Mouse (Mus musculus): ENCODE results near the gene Itgad. TPM values are rescaled to one million over a fixed set of nuclear protein-coding genes. Genes with fewer than 3 reads are reported as not detected.

Gene Itgad
- polyA plus RNA-seq, 1 experiment from 2014 or later, result not detected

DNA sequence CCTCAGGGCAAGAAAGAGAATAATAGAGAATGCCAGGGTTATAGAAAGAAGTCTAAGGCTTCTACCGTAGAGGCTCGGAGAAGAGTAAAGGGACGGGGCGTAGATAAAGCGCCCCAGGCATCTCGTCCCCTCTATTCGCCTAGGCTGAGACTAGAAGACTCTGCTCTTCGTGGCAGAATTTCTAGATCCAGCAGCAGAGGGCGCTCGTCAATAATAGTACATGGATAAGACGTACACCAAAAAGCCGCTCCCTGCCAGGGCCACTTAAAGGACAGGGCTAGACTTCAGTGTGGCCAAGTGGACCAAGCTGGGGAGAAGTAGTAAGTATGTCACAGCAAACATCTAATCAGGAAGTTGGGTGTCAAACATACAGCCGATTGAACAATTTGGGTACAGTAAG, 93.3 kb downstream of the Itgad start:
- peaks cover 34% of the 10 kb centered on the region for H3K36me3 ChIP-seq
- peak overlapping the region; percentile 53 for H3K4me3 ChIP-seq
- WGBS, result under 1% methylated on average over 13 of the region's 13 CpGs
- peaks cover 6% of the 10 kb centered on the region; the same call in 1 of the 2 replicates for H3K27me3 ChIP-seq
- H3K4me2 ChIP-seq (replicated peaks), result peak overlapping the region; percentile 63
- H3K27ac ChIP-seq, result peak overlapping the region; percentile 85
- peaks cover 30% of the 10 kb centered on the region for H3K4me1 ChIP-seq
- H3K9me3 ChIP-seq, result no peaks in the 10 kb centered on the region
- peak; percentile 65; the same call in 1 of the 2 replicates for ATAC-seq (ENCODE audit: insufficient number of reproducible peaks, insufficient read depth, low FRiP score, low TSS enrichment)
- H3K9ac ChIP-seq, result peak overlapping the region; percentile 64

DNA sequence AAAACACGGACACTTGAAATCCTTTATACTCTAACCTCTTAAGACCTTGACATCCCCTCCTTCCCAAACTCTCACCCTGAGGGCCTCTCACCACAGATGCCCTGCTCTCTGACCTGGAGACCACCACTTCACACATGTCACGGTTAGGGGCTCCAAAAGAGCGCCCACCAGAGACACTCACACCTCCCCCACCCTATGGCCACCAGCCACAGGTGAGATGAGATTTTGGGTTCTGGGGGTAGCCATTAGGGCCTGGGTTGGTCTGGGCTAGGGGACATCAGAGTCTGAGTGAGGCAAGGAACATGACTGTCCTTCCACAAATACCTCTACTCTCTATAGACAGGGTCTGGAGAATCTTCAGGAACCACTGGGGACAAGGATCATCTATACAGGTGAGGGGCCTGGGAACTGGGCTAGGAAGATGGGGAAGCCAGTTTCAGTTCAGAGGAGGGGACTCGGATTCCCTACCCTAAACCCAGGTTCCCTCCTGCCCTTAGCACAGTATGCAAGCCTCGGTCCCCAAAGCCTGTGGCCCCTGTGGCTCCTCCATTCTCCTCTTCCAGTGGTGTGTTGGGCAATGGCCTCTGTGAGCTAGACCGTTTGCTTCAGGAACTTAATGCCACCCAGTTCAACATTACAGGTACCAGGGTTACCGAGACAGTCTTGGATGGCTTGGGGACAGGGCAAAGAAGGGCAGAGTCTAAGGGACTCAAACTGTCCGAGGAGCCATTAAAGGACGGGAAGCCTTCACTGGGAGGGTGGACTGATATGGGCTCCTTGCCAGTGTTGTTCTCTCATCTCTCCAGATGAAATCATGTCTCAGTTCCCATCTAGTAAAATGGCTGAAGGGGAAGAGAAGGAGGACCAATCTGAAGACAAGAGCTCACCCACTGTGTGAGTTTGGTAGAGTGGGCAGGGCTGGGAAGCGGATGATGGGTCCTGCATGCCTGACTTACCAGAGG, 94.2 kb downstream of the Itgad start:
- H3K4me2 ChIP-seq (replicated peaks), result peak overlapping the region; percentile 63
- WGBS, result 80% methylated on average over 10 of the region's 10 CpGs
- peak overlapping the region; percentile 53 for H3K4me3 ChIP-seq
- peaks cover 34% of the 10 kb centered on the region for H3K4me1 ChIP-seq
- no peak for ATAC-seq (ENCODE audit: insufficient number of reproducible peaks, insufficient read depth, low FRiP score, low TSS enrichment)
- H3K9ac ChIP-seq, result no peak overlapping the region; the same call in 1 of the 2 replicates
- H3K27me3 ChIP-seq, result peaks cover 6% of the 10 kb centered on the region; the same call in 1 of the 2 replicates
- peaks cover 32% of the 10 kb centered on the region for H3K36me3 ChIP-seq
- no peak overlapping the region for H3K27ac ChIP-seq
- H3K9me3 ChIP-seq, result no peaks in the 10 kb centered on the region

DNA sequence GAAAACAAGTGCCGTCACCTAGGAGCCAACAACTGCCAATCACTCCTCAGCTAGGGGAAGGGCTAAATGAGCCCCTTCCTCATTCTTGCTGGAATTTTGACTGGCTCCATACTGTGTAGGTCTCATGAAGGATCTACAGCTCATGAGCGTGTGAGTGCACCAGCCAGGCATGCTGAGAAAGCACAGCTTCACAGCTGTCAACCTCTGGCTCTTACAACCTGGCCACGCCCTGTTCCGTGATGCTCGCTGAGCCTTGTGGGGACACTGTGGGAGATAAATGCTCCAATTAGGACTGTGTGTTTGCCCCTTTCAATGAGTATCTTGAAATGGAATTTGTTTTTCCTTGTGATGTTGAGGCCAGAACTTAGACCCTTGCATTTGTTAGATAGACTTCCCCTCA, 95.8 kb downstream of the Itgad start:
- Histone ChIP-seq H3K9me3 (no peaks in the 10 kb centered on the region), H3K4me1 (peaks cover 30% of the 10 kb centered on the region), H3K4me2 (replicated peaks) (no peak overlapping the region), H3K4me3 (no peak overlapping the region), H3K27me3 (peaks cover 6% of the 10 kb centered on the region; the same call in 1 of the 2 replicates), H3K27ac (no peak overlapping the region), H3K36me3 (peaks cover 22% of the 10 kb centered on the region), H3K9ac (no peak overlapping the region)
- 87% methylated on average over 5 of the region's 5 CpGs for WGBS
- ATAC-seq (ENCODE audit: insufficient number of reproducible peaks, insufficient read depth, low FRiP score, low TSS enrichment), result no peak

DNA sequence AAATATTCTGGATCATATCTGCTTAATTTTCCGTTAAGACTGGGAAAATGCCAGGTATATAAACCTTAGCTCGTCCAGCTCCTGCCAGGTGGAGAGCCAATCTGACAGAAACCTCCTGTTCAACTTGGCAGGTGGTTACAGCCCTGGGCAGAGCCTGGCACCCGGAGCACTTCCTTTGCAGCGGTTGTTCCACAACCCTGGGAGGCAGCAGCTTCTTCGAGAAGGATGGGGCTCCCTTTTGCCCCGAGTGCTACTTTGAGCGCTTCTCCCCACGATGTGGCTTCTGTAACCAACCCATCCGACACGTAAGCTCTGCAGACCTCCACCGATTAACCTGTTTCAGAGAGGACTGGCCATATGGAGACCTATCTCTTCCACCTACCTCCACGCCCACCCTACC, 97.8 kb downstream of the Itgad start:
- Histone ChIP-seq H3K27me3 (peaks cover 6% of the 10 kb centered on the region; the same call in 1 of the 2 replicates), H3K4me1 (peaks cover 23% of the 10 kb centered on the region), H3K36me3 (peaks cover 17% of the 10 kb centered on the region), H3K27ac (no peak overlapping the region), H3K4me2 (replicated peaks) (peak overlapping the region; percentile 46), H3K9ac (peak overlapping the region; percentile 21; the same call in 1 of the 2 replicates), H3K4me3 (peak overlapping the region; percentile 29; the same call in 1 of the 2 replicates), H3K9me3 (no peaks in the 10 kb centered on the region)
- ATAC-seq (ENCODE audit: insufficient number of reproducible peaks, insufficient read depth, low FRiP score, low TSS enrichment), result no peak
- WGBS, result 53% methylated on average over 12 of the region's 12 CpGs

DNA sequence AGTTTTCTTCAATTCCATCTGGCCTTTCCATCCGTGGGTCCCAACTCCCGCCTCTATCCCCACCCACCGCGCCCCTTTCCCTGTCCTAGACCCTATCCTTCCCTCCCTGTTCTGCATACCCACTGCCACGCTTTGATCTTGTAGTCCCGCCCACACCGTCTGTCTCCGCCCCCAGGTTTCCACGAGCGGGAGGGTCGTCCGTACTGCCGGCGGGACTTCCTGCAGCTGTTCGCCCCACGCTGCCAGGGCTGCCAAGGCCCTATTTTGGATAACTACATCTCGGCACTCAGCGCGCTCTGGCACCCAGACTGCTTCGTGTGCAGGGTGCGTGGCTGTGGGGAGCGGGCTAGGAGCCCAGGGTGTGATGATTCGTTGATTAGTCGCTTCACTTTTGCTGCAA, 98.4 kb downstream of the Itgad start:
- peak; percentile 19; the same call in 1 of the 2 replicates for ATAC-seq (ENCODE audit: insufficient number of reproducible peaks, insufficient read depth, low FRiP score, low TSS enrichment)
- WGBS, result 13% methylated on average over 24 of the region's 24 CpGs
- H3K36me3 ChIP-seq, result peaks cover 17% of the 10 kb centered on the region
- peak overlapping the region; percentile 46 for H3K4me2 ChIP-seq (replicated peaks)
- peaks cover 29% of the 10 kb centered on the region for H3K4me1 ChIP-seq
- H3K27me3 ChIP-seq, result peaks cover 6% of the 10 kb centered on the region; the same call in 1 of the 2 replicates
- H3K9ac ChIP-seq, result peak overlapping the region; percentile 21; the same call in 1 of the 2 replicates
- H3K9me3 ChIP-seq, result no peaks in the 10 kb centered on the region
- no peak overlapping the region for H3K27ac ChIP-seq
- H3K4me3 ChIP-seq, result peak overlapping the region; percentile 29

DNA sequence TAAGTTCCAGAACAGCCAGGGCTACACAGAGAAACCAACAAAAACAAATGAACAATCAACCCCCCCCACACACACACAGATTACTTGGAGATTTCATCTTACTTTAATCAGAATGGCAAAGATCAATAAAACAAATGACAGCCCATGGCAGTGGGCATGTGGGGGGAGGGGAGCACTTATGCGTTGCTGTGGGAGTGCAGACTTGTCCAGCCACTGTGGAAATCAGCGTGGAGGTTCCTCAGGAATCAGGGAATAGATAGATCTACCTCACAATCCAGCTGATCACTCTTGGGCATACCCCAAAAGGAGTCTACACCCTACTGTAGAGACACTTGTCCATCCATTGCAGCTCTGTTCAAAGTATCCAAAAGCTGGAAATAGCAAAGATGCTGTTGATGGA, 100.8 kb downstream of the Itgad start:
- Histone ChIP-seq H3K9me3 (no peaks in the 10 kb centered on the region), H3K27ac (no peak overlapping the region), H3K4me3 (no peak overlapping the region), H3K4me2 (replicated peaks) (no peak overlapping the region), H3K36me3 (peaks cover 8% of the 10 kb centered on the region), H3K4me1 (peaks cover 19% of the 10 kb centered on the region), H3K27me3 (peaks cover 6% of the 10 kb centered on the region; the same call in 1 of the 2 replicates), H3K9ac (no peak overlapping the region)
- no peak for ATAC-seq (ENCODE audit: insufficient number of reproducible peaks, insufficient read depth, low FRiP score, low TSS enrichment)
- WGBS, result 58% methylated on average over 2 of the region's 2 CpGs

DNA sequence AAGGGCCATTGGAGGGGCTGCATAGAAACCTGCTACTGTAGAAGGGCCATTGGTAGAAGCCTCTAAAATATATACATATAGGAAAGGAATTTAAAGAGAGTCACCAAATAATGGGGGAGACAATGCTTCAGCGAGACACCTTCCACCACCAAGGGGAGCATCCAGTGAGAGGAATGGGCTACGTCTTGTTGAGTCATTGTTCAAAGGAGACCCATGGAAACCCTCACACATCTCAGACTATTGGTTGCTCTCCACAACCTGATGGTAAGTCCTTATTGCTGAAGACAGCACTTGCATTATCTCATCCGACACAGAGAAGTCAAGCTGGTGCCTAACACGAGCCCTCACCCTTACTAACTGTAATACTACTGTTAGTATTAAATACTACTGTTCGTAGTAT, 101.6 kb downstream of the Itgad start:
- Histone ChIP-seq H3K9me3 (no peaks in the 10 kb centered on the region), H3K36me3 (peaks cover 3% of the 10 kb centered on the region; the same call in 1 of the 2 replicates), H3K4me2 (replicated peaks) (no peak overlapping the region), H3K27me3 (peaks cover 6% of the 10 kb centered on the region; the same call in 1 of the 2 replicates), H3K27ac (no peak overlapping the region), H3K9ac (no peak overlapping the region), H3K4me3 (no peak overlapping the region), H3K4me1 (peaks cover 19% of the 10 kb centered on the region)
- ATAC-seq (ENCODE audit: insufficient number of reproducible peaks, insufficient read depth, low FRiP score, low TSS enrichment), result no peak
- WGBS, result 86% methylated on average over 5 of the region's 5 CpGs

DNA sequence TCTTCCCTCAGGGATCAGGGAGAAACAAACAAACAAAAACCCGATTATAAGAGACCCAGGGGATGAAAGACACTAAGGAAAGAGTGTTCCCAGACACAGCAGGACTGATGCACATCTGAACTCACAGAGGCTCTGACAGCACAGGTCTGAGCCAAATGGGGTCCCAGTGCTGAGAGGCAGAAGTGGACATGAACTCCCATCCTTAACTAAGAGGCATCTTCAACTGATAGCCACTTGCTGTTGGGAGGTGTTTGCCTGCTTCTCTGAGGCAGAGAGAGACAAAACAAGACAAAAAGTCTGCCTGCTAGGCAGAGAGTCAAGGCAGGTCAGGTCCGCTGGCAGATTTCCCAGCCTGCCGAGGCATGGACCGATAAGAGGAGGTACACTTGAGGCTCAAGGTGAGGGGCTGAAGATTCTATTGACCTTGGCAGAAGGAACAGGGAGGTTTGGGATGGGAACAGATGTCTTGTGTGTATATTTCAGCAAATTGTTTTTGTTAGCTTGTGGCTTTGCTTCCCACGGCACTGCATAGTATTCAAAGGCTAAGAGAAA, 102.7 kb downstream of the Itgad start:
- peaks cover 18% of the 10 kb centered on the region for H3K4me1 ChIP-seq
- H3K4me3 ChIP-seq, result no peak overlapping the region
- 0 out of 2 replicates have a peak overlapping the region, but pooled peaks have one; percentile 7 for H3K9ac ChIP-seq
- WGBS, result 65% methylated on average over 5 of the region's 5 CpGs
- no peak for ATAC-seq (ENCODE audit: insufficient number of reproducible peaks, insufficient read depth, low FRiP score, low TSS enrichment)
- no peaks in the 10 kb centered on the region for H3K27me3 ChIP-seq
- no peak overlapping the region for H3K4me2 ChIP-seq (replicated peaks)
- H3K27ac ChIP-seq, result no peak overlapping the region
- H3K9me3 ChIP-seq, result no peaks in the 10 kb centered on the region
- peaks cover 3% of the 10 kb centered on the region; the same call in 1 of the 2 replicates for H3K36me3 ChIP-seq

DNA sequence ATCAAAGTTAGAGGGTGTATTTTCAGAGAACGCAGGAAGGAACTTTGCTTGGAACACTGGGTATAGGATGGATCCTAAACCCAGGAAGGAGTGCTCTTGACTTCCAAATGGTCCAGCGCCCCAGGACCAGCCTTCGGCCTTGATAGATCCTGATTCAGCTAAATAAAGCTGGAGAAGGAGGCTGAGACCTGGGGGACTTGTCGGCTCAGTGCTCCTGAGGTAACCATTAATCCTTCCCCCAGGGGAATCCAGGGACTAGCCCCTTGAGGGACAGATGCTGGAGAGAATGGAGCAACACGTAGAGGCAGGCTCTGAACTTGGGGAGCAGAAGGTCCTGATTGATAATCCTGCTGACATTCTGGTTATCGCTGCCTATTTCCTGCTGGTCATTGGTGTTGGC, 111.2 kb downstream of the Itgad start, which contains the start of gene Slc5a2:
Slc5a2 (plus strand) TSS at position 247 of the 400 bp plus-strand sequence.
- H3K9me3 ChIP-seq, result no peaks in the 10 kb centered on the region
- 80% methylated on average over 6 of the region's 6 CpGs for WGBS
- ATAC-seq (ENCODE audit: insufficient number of reproducible peaks, insufficient read depth, low FRiP score, low TSS enrichment), result no peak
- no peak within 1 kb of the TSS for H3K27ac ChIP-seq
- H3K27me3 ChIP-seq, result no peaks in the 10 kb centered on the region
- H3K4me1 ChIP-seq, result no peaks in the 10 kb centered on the region
- no peak within 1 kb of the TSS for H3K4me3 ChIP-seq
- no peak within 1 kb of the TSS for H3K4me2 ChIP-seq (replicated peaks)
- no peaks in the 10 kb centered on the region for H3K36me3 ChIP-seq
- H3K9ac ChIP-seq, result no peak within 1 kb of the TSS

DNA sequence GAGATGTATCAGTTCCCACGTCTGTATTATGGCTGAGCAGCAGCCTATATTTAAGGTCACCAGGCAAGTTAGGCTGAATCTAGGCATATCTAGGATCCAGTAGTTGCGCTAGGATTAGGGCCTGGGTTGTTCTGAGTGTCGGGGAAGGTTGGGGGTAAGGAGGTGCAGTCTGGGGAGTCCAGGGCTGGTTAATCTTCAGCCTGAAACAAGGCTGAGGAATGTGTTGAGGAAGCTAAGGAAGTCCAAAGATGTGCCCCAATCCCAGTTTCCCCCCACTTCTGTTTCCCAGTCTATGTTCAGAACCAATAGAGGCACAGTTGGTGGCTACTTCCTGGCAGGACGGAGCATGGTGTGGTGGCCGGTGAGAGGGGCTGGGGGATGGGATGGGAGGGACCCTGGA, 111.9 kb downstream of the Itgad start:
- no peak overlapping the region for H3K27ac ChIP-seq
- H3K4me2 ChIP-seq (replicated peaks), result no peak overlapping the region
- 75% methylated on average over 5 of the region's 5 CpGs for WGBS
- no peaks in the 10 kb centered on the region for H3K9me3 ChIP-seq
- H3K9ac ChIP-seq, result no peak overlapping the region
- no peak overlapping the region for H3K4me3 ChIP-seq
- no peak for ATAC-seq (ENCODE audit: insufficient number of reproducible peaks, insufficient read depth, low FRiP score, low TSS enrichment)
- H3K36me3 ChIP-seq, result 0 out of 2 replicates have a peak, but pooled peaks cover 5% of the 10 kb centered on the region
- no peaks in the 10 kb centered on the region for H3K27me3 ChIP-seq
- H3K4me1 ChIP-seq, result no peaks in the 10 kb centered on the region

DNA sequence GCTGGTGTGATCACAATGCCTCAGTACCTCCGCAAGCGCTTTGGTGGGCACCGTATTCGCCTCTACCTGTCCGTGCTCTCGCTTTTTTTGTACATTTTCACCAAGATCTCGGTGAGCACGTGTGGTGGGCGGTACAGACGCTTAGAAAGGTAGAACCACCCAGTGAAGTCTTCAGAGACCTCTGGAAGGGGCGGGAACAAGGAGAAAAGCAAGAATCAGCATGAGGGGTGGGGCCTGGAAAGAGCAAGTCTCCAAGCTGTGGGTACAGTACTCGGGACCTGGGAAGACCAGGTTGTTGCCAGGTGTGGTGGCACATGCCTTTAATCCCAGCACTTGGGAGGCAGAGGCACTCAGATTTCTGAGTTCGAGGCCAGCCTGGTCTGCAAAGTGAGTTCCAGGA, 113.2 kb downstream of the Itgad start:
- WGBS, result 66% methylated on average over 13 of the region's 13 CpGs
- H3K9me3 ChIP-seq, result no peaks in the 10 kb centered on the region

More for the DNA sequence above, 113.2 kb downstream of the Itgad start:
- ATAC-seq (ENCODE audit: insufficient number of reproducible peaks, insufficient read depth, low FRiP score, low TSS enrichment), result no peak
- no peaks in the 10 kb centered on the region for H3K4me1 ChIP-seq
- peaks cover 19% of the 10 kb centered on the region; the same call in 1 of the 2 replicates for H3K36me3 ChIP-seq
- no peak overlapping the region for H3K4me2 ChIP-seq (replicated peaks)
- no peaks in the 10 kb centered on the region for H3K27me3 ChIP-seq
- H3K9ac ChIP-seq, result no peak overlapping the region
- H3K4me3 ChIP-seq, result no peak overlapping the region
- H3K27ac ChIP-seq, result no peak overlapping the region
